Mouse (Mus musculus) CH12.LX (cell line): ENCODE data around the gene Bhlhe41. TPM values are rescaled to one million over a fixed set of nuclear protein-coding genes. Genes with fewer than 3 reads are reported as not detected.

Experiments
- DNase-seq: peaks from one replicate; pipeline ENCODE4 v3.0.0-alpha.2; 2013; ENCODE audit errors: extremely low read depth
- H3K27ac ChIP-seq: 2 replicates; pipeline ENCODE4 v1.5.1; 2012; ENCODE audit warnings: low read depth, mild to moderate bottlenecking, control low read depth, moderate library complexity; ENCODE audit not compliant: insufficient read depth
- H3K27me3 ChIP-seq: replicated peaks from 2 replicates; pipeline ENCODE3; 2012; ENCODE audit warnings: inconsistent platforms
- H3K36me3 ChIP-seq, 2 experiments: replicated peaks in 1 of 2; 2 replicates each; pipeline versions ENCODE3 to v1.6.1; 2012; ENCODE audit warnings: inconsistent platforms in 1 of 2, low read length in 1 of 2, mild to moderate bottlenecking in 1 of 2, mixed read lengths in 1 of 2, moderate library complexity in 1 of 2; ENCODE audit not compliant: control insufficient read depth in 1 of 2, insufficient read depth in 1 of 2
- H3K4me1 ChIP-seq, 2 experiments: 2 replicates each; pipeline ENCODE4 v1.6.1; 2012; ENCODE audit warnings: inconsistent platforms in 1 of 2, moderate library complexity in 1 of 2; ENCODE audit not compliant: insufficient read depth in 2 of 2, control insufficient read depth in 1 of 2
- H3K4me2 ChIP-seq: 2 replicates; pipeline ENCODE4 v1.6.1; 2012; ENCODE audit warnings: low read depth, mild to moderate bottlenecking, control low read depth; ENCODE audit not compliant: poor library complexity, insufficient read depth, severe bottlenecking
- H3K4me3 ChIP-seq, 3 experiments: fragments of 150-350 bp in 1 of 3; sonication (generic) in 1 of 3; replicated peaks in 1 of 3; 2 replicates each; pipeline versions ENCODE3 to v1.5.1; 2011 to 2012; ENCODE audit warnings: low read depth in 2 of 3, low read length in 2 of 3, mild to moderate bottlenecking in 2 of 3, moderate library complexity in 2 of 3, control low read depth in 1 of 3, improper control_type of control experiment in 1 of 3, inconsistent platforms in 1 of 3, mixed read lengths in 1 of 3; ENCODE audit not compliant: poor library complexity in 1 of 3
- H3K79me2 ChIP-seq: replicated peaks from 2 replicates; pipeline ENCODE4 v1.6.1; 2012; ENCODE audit warnings: mild to moderate bottlenecking, moderate library complexity; ENCODE audit not compliant: control insufficient read depth, poor library complexity, insufficient read depth, severe bottlenecking; ENCODE audit errors: extremely low read depth
- H3K9ac ChIP-seq: 2 replicates; pipeline ENCODE4 v1.6.1; 2012; ENCODE audit warnings: low read depth, mild to moderate bottlenecking, control low read depth, moderate library complexity; ENCODE audit not compliant: insufficient read depth
- H3K9me3 ChIP-seq: replicated peaks from 2 replicates; pipeline ENCODE3; 2012; ENCODE audit warnings: low read length, inconsistent platforms, mixed read lengths
- BHLHE40 ChIP-seq: IDR thresholded peaks from 2 replicates; pipeline ENCODE4 v1.6.1; 2011; ENCODE audit warnings: mild to moderate bottlenecking, low read depth, low read length, improper control_type of control experiment
- CHD1 ChIP-seq: IDR thresholded peaks from 2 replicates; pipeline ENCODE4 v1.6.1; 2012; ENCODE audit warnings: low read depth, low read length, improper control_type of control experiment, inconsistent platforms
- CHD2 ChIP-seq: IDR thresholded peaks from 2 replicates; pipeline ENCODE4 v1.6.1; 2011; ENCODE audit warnings: low read length, improper control_type of control experiment
- CTCF ChIP-seq, 2 experiments: IDR thresholded peaks in 1 of 2; conservative IDR thresholded peaks in 1 of 2; 2 replicates each; pipeline ENCODE4 v1.5.1; 2011 to 2012; ENCODE audit warnings: low read depth in 2 of 2, low read length in 2 of 2, improper control_type of control experiment in 1 of 2, inconsistent platforms in 1 of 2, mild to moderate bottlenecking in 1 of 2, moderate library complexity in 1 of 2
- E2F4 ChIP-seq: IDR thresholded peaks from 2 replicates; pipeline ENCODE4 v1.6.1; 2011; ENCODE audit warnings: low read depth, low read length, improper control_type of control experiment; ENCODE audit not compliant: insufficient replicate concordance
- ELF1 ChIP-seq: IDR thresholded peaks from 2 replicates; pipeline ENCODE4 v1.6.1; 2014; ENCODE audit warnings: low read depth, mild to moderate bottlenecking, inconsistent platforms, low read length, improper control_type of control experiment
- EP300 ChIP-seq: IDR thresholded peaks from 2 replicates; pipeline ENCODE4 v1.6.1; 2011; ENCODE audit warnings: low read length, improper control_type of control experiment
- ETS1 ChIP-seq: conservative IDR thresholded peaks from 2 replicates; pipeline ENCODE4 v1.6.1; 2012; ENCODE audit warnings: low read depth, mild to moderate bottlenecking, inconsistent platforms, low read length, improper control_type of control experiment, moderate library complexity
- GABPA ChIP-seq: IDR thresholded peaks from 2 replicates; pipeline ENCODE4 v1.6.1; 2012; ENCODE audit warnings: low read depth, low read length, improper control_type of control experiment, inconsistent platforms; ENCODE audit not compliant: insufficient replicate concordance
- IRF4 ChIP-seq: IDR thresholded peaks from 2 replicates; pipeline ENCODE4 v1.6.1; 2014; ENCODE audit warnings: low read depth, mild to moderate bottlenecking, inconsistent platforms, low read length, improper control_type of control experiment
- JUN ChIP-seq: IDR thresholded peaks from 2 replicates; pipeline ENCODE4 v1.6.1; 2011; ENCODE audit warnings: low read depth, mild to moderate bottlenecking, low read length, improper control_type of control experiment, moderate library complexity; ENCODE audit not compliant: insufficient read depth
- JUND ChIP-seq: conservative IDR thresholded peaks from 2 replicates; pipeline ENCODE4 v1.6.1; 2011; ENCODE audit warnings: low read depth, low read length, improper control_type of control experiment
- KAT2A ChIP-seq: IDR thresholded peaks from 2 replicates; pipeline ENCODE4 v1.6.1; 2012; ENCODE audit warnings: low read length, improper control_type of control experiment, inconsistent platforms; ENCODE audit not compliant: insufficient replicate concordance
- MAFK ChIP-seq: IDR thresholded peaks from 2 replicates; pipeline ENCODE4 v1.6.1; 2011; ENCODE audit warnings: low read length, improper control_type of control experiment; ENCODE audit not compliant: insufficient replicate concordance
- MAX ChIP-seq: IDR thresholded peaks from 2 replicates; pipeline ENCODE4 v1.6.1; 2011; ENCODE audit warnings: low read length, improper control_type of control experiment
- MAZ ChIP-seq: IDR thresholded peaks from 2 replicates; pipeline ENCODE4 v1.6.1; 2012; ENCODE audit warnings: low read depth, mild to moderate bottlenecking, inconsistent platforms, low read length, improper control_type of control experiment, moderate library complexity
- MEF2A ChIP-seq: IDR thresholded peaks from 2 replicates; pipeline ENCODE4 v1.6.1; 2014; ENCODE audit warnings: low read depth, mild to moderate bottlenecking, inconsistent platforms, low read length, improper control_type of control experiment, borderline replicate concordance
- MXI1 ChIP-seq: IDR thresholded peaks from 2 replicates; pipeline ENCODE4 v1.6.1; 2011; ENCODE audit warnings: mild to moderate bottlenecking, low read depth, low read length, improper control_type of control experiment
- MYC ChIP-seq: IDR thresholded peaks from 2 replicates; pipeline ENCODE4 v1.6.1; 2011; ENCODE audit warnings: low read depth, mild to moderate bottlenecking, improper control_type of control experiment, low read length
- NRF1 ChIP-seq: IDR thresholded peaks from 2 replicates; pipeline ENCODE4 v1.6.1; 2014; ENCODE audit warnings: low read depth, mild to moderate bottlenecking, inconsistent platforms, low read length, improper control_type of control experiment, moderate library complexity
- PAX5 ChIP-seq: IDR thresholded peaks from 2 replicates; pipeline ENCODE4 v1.6.1; 2012; ENCODE audit warnings: low read length, inconsistent platforms, mixed read lengths
- POLR2A ChIP-seq: IDR thresholded peaks from 2 replicates; pipeline ENCODE4 v1.6.1; 2011; ENCODE audit warnings: low read depth, mild to moderate bottlenecking, improper control_type of control experiment, low read length
- POLR2AphosphoS2 ChIP-seq: IDR thresholded peaks from 2 replicates; pipeline ENCODE4 v1.6.1; 2011; ENCODE audit warnings: low read depth, low read length, improper control_type of control experiment
- RAD21 ChIP-seq: IDR thresholded peaks from 2 replicates; pipeline ENCODE4 v1.6.1; 2011; ENCODE audit warnings: low read depth, mild to moderate bottlenecking, low read length, improper control_type of control experiment, moderate library complexity
- RCOR1 ChIP-seq: conservative IDR thresholded peaks from 2 replicates; pipeline ENCODE4 v1.6.1; 2012; ENCODE audit warnings: low read depth, mild to moderate bottlenecking, inconsistent platforms, low read length, improper control_type of control experiment
- SIN3A ChIP-seq: IDR thresholded peaks from 2 replicates; pipeline ENCODE4 v1.6.1; 2012; ENCODE audit warnings: low read length, improper control_type of control experiment, inconsistent platforms
- SMC3 ChIP-seq: IDR thresholded peaks from 2 replicates; pipeline ENCODE4 v1.6.1; 2011; ENCODE audit warnings: low read depth, low read length, improper control_type of control experiment
- TBP ChIP-seq: conservative IDR thresholded peaks from 2 replicates; pipeline ENCODE4 v1.6.1; 2011; ENCODE audit warnings: low read depth, low read length, improper control_type of control experiment
- TCF12 ChIP-seq: IDR thresholded peaks from 2 replicates; pipeline ENCODE4 v1.6.1; 2014; ENCODE audit warnings: low read depth, mild to moderate bottlenecking, inconsistent platforms, low read length, improper control_type of control experiment
- USF2 ChIP-seq: conservative IDR thresholded peaks from 2 replicates; pipeline ENCODE4 v1.6.1; 2011; ENCODE audit warnings: low read depth, low read length, improper control_type of control experiment
- ZC3H11A ChIP-seq: IDR thresholded peaks from 2 replicates; pipeline ENCODE4 v1.6.1; 2012; ENCODE audit warnings: low read depth, mild to moderate bottlenecking, inconsistent platforms, low read length, improper control_type of control experiment
- ZKSCAN1 ChIP-seq: IDR thresholded peaks from 2 replicates; pipeline ENCODE4 v1.6.1; 2012; ENCODE audit warnings: low read depth, inconsistent platforms, low read length, improper control_type of control experiment, borderline replicate concordance
- ZMIZ1 ChIP-seq: IDR thresholded peaks from 2 replicates; pipeline ENCODE4 v1.6.1; 2012; ENCODE audit warnings: low read depth, mild to moderate bottlenecking, inconsistent platforms, low read length, improper control_type of control experiment
- ZNF384 ChIP-seq: IDR thresholded peaks from 2 replicates; pipeline ENCODE4 v1.6.1; 2012; ENCODE audit warnings: low read depth, low read length, improper control_type of control experiment, inconsistent platforms
- dilution Hi-C: fragments of 300-500 bp; cut with MboI; formaldehyde crosslinking; loops from 2 replicates; pipeline ENCODE4 v1.14.3; 2020; ENCODE audit warnings: low sequenced_read_pairs; ENCODE audit not compliant: extremely low pct_unique_long_range_greater_than_20kb, extremely low pct_ligation_motif_present
- in situ Hi-C: fragments of 300-500 bp; cut with MboI; formaldehyde crosslinking; loops from 3 replicates; pipeline ENCODE4 v1.14.3; 2019; ENCODE audit warnings: low sequenced_read_pairs, low pct_ligation_motif_present, low pct_unique_long_range_greater_than_20kb, mixed read lengths
- polyA plus RNA-seq: library from polyadenylated mRNA; unstranded; fragments of >175 nt; gene quantifications from 2 replicates; pipeline ENCODE4 v1.2.1, GENCODE M21; 2012; ENCODE audit warnings: low read depth; ENCODE audit not compliant: insufficient read length
- total RNA-seq, 2 experiments: library from RNA; depleted of rRNA; stranded (reverse); fragments of 300-350 nt in 1 of 2; fragments of >200 nt in 1 of 2; gene quantifications; 2 replicates each; pipeline ENCODE4 v1.2.3; 2012 to 2014

Bhlhe41 gene
- total and polyA plus RNA-seq, 3 experiments = 12.5 to 105 (median 12.6) TPM

- dilution Hi-C loops = no loop called here
- TF ChIP-seq RAD21 (no peak; the same call in 1 of the 2 replicates), PAX5 (no peak), ZC3H11A (no peak), USF2 (no peak), CHD2 (peak; percentile 23; the same call in 1 of the 2 replicates), POLR2AphosphoS2 (no peak), MXI1 (peak; percentile 71; the same call in 1 of the 2 replicates), KAT2A (no peak), CTCF (conservative IDR thresholded peaks at IDR 0.05 in 1 of 2, IDR thresholded peaks at IDR 0.05 in 1 of 2; ENCODE audit: low read depth in 2 of 2, low read length in 2 of 2) (no peak), SIN3A (peak; percentile 82), ELF1 (0 out of 2 replicates have a peak, but pooled peaks have one; percentile 28), CHD1 (peak; percentile 78; the same call in 1 of the 2 replicates), E2F4 (no peak), GABPA (no peak), MEF2A (peak; percentile 80; the same call in 1 of the 2 replicates), ZNF384 (peak; percentile 89), NRF1 (no peak), ZMIZ1 (no peak), JUN (peak; percentile 89), SMC3 (no peak; the same call in 1 of the 2 replicates), MAFK (peak; percentile 65; the same call in 1 of the 2 replicates), IRF4 (peak; percentile 88), MAZ (no peak), TCF12 (peak; percentile 59; the same call in 1 of the 2 replicates), EP300 (peak; percentile 94), MYC (peak; percentile 96), ZKSCAN1 (no peak), TBP (no peak), ETS1 (peak; percentile 96), POLR2A (no peak), MAX (peak; percentile 86), BHLHE40 (peak; percentile 98), RCOR1 (peak; percentile 85), JUND (peak; percentile 82)
- TF ChIP-seq, all 38 proteins: peak for 18
- Histone ChIP-seq H3K79me2 (no peaks in the 10 kb centered on the region), H3K4me1 (peaks cover 37 to 68% of the 10 kb centered on the region in 2 experiments), H3K9ac (peak overlapping the region; percentile 26), H3K27ac (peak overlapping the region; percentile 89), H3K9me3 (peaks cover 10% of the 10 kb centered on the region), H3K36me3 (peaks cover 0 to 2% of the 10 kb centered on the region in 2 experiments), H3K4me3 (peak overlapping the region in 1 of 3 experiments; percentile 22), H3K4me2 (peak overlapping the region; percentile 71), H3K27me3 (no peaks in the 10 kb centered on the region)
- peak; percentile 74 for DNase-seq
- in situ Hi-C loops = no loop called here
Measured at GRCm38 (mm10) chr6:145883010-145883409, 17.7 kb upstream of the Bhlhe41 start.
